Mouse (Mus musculus) large intestine, adult 2 months (tissue): ENCODE data around the gene Gm21775. TPM values are rescaled to one million over a fixed set of nuclear protein-coding genes. Genes with fewer than 3 reads are reported as not detected.
"Not testable (repeated sequence)": the region's sequence is repeated elsewhere in the genome, so short reads cannot be mapped to it uniquely, and the experiment has no call there.

Experiments used
- DNase-seq: peaks from one replicate; pipeline ENCODE4 v3.0.0-alpha.2; 2012; ENCODE audit warnings: low read depth, low spot score
- WGBS: fragments of 180-500 bp; shearing (Covaris S2); methylation state at CpG from one replicate; pipeline ENCODE4 v1.1.7; 2018; 5-methylcytosine and 5-hydroxymethylcytosine counted together
- polyA plus RNA-seq: library from polyadenylated mRNA; depleted of rRNA; stranded (reverse); fragments of >200 nt; gene quantifications from 2 replicates; pipeline ENCODE4 v1.2.3, GENCODE M21; 2012; rRNA removed

Gene Gm21775
- polyA plus RNA-seq: not detected in 2 replicates

GRCm38 (mm10) chrY:10553153-10553552 lies at the start of gene Gm21775:
TSS of gene Gm21775 (plus strand) at chrY:10553453.
- 64% methylated on average over 5 of the region's 5 CpGs for WGBS
- DNase-seq: not testable (repeated sequence)

GRCm38 (mm10) chrY:10535942-10536341 lies 17.3 kb upstream of the Gm21775 start, which contains the start of gene Gm20737:
TSS of gene Gm20737 (minus strand) at chrY:10536042.
- DNase-seq: not testable (repeated sequence)

Other genes with a start within 250 kb of the Gm21775 start
- not detected in 2 replicates for gene Gm20834, start 228.9 kb upstream of the Gm21775 start, polyA plus RNA-seq
- gene Gm28510, start 140.7 kb upstream of the Gm21775 start, polyA plus RNA-seq: not detected in 2 replicates
- not detected in 2 replicates for gene Gm20737, start 17.4 kb upstream of the Gm21775 start, polyA plus RNA-seq
- gene Gm21900, start 62.9 kb downstream of the Gm21775 start, polyA plus RNA-seq: not detected in 2 replicates
- gene Gm20777, start 199.0 kb downstream of the Gm21775 start, polyA plus RNA-seq: not detected in 2 replicates